Mouse (Mus musculus) megakaryocyte, embryonic 14.5 days (primary cell): ENCODE data around the gene Fam186b.

Experiments
- FLI1 ChIP-seq: IDR thresholded peaks from 2 replicates; pipeline ENCODE4 v1.6.1; 2012; ENCODE audit warnings: low read length, inconsistent platforms, mixed read lengths
- GATA1 ChIP-seq: IDR thresholded peaks from 3 replicates; pipeline ENCODE4 v1.6.1; 2012; ENCODE audit warnings: mixed read lengths, low read length, inconsistent platforms, borderline replicate concordance

- TF ChIP-seq GATA1 (no peak), FLI1 (no peak)
Measured at GRCm38 (mm10) chr15:99330324-99330723, 34.6 kb upstream of the Fam186b start.
